Mouse (Mus musculus): ENCODE measurements around the gene Carmil1.
A peak's percentile ranks its signal among the peaks of the same experiment; 100 is the strongest.

Gene Carmil1

DNA sequence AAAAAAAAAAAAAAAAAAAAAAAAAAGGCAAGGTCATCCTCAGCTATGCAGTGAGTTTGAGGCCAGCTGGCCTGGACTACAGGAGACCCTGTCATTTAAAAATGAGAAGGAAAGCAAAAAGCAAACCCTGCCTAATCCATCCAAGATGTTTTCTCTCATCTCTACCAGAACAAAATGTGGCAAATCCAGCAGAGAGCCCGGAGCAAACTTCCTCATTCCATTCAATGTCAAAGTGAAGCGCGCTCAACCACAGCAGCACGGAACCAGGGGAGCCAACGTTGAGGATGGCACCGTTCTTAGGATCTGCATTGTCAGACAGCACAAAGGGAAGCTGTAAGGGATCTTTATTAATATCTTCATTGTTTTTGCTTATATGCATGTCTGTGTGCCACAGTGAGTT lies 22.8 kb downstream of the Carmil1 start:
- DNase-seq: peak; percentile 16

- DNase-seq: peak; percentile 63
Observed at GRCm38 (mm10) chr13:24253989-24254388, 26.6 kb downstream of the Carmil1 start.

DNA sequence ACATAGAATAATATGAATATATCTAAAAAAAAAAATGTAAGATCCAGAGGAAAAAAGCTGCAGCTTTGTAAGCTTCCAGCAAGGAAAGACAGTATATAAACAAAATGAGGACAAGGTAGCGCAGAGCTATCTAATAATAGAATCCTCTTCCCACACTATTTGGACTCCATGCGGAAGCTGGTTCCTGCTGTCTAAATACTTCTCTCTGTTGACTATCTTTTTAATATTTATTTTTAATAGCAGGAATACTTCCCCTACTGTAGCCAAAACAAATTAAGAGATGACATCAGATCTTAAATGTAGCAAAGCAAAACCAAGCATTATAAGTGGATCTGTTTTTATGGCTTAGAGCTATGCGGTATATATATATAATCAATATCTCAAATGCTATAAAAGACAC lies 27.0 kb downstream of the Carmil1 start:
- no peak for DNase-seq

DNA sequence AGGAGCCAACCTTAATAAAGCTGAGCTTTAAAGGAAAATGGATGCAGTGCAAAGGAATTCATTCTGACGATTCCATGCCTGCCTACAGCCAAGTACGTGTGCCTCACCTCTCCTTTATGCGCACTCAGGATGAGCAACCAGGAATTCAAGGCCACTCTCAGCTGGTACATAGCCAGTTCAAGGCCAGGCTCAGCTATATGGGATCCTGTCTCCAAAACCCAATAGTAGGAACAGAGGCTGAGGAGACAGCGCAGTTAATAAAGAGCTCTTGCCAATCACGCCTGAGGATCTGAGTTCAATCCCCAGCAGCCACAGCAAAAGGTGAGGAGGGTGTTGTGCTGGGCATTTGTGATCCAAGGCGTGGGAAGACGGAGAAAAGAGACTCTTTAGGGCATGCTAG lies 29.4 kb downstream of the Carmil1 start:
- DNase-seq: no peak

DNA sequence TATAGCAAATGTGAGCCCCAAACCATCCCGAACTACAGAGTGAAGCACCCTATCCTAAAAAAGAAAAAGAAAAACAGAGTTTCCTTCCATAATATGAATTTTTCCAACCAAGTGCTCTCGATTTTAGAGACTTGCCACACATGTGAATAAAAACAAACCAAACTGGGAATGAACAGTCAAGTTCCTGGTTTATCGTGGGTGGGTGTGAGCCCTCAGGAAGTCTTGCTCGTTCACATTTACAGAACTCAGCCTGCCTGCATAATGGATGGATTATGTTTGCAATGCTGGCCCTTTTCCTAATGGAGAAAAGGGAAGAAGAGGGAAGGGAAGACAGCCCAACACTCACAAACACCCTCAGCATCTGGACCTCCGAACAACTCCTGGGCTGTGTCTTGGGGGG lies 32.7 kb downstream of the Carmil1 start:
- DNase-seq: no peak

DNA sequence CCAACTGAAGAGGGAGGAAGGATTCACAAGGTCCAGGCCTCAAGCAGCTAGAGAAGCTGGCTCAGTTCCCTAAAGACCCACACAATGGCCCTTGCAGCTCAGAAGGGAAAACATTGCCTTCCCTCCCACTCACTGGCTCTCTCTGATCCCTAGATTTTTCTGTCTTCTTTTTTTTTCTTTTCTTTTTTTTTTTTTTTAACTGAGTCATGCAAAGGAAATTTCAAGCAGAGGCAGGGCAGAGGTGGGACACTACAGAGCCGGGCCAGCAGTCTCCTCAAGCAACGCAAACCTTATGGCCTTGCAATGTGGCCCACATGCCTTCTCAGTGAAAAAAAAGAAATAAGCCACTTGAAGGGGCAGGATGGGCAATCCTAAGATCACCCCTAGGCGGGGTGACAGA lies 33.2 kb downstream of the Carmil1 start:
- no peak for DNase-seq

DNA sequence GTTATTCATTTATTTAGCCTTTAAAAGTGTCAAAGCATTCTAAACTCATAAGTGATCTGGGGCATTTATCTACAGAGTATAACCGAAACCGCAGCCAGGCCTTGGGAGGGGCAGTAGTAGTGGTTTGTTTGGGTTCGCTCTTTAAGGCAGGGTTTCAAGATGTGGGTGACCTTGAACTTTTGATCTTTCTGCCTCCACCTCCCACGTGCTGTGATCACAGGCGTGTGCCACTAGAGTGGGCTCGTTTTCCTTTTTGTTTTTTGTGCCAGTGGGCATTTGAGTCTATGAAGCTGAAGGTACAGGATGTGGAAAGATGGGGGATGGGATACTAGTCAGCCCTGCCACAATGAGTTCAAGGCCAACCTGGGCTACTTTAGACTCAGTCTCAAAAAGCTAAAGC lies 34.3 kb downstream of the Carmil1 start:
- no peak for DNase-seq

DNA sequence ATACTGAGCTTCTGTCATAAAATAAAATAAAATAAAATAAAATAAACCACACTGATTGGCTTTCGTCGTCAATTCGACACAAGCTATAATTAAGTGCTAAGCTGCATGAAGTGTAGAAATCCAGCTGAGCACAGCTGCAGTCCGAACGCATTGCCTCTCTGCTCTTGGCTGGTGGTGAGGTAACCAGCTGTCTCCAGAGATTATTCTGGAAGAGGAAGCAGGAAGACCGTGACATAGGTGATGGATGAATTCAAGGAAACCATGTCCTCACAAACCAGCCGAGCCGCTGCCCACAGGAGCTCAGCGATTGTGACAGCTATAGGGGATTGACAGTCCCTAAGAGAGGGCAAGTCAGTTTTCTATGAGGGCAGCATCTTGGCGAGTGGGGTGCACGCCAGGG lies 36.0 kb downstream of the Carmil1 start:
- DNase-seq: no peak

DNA sequence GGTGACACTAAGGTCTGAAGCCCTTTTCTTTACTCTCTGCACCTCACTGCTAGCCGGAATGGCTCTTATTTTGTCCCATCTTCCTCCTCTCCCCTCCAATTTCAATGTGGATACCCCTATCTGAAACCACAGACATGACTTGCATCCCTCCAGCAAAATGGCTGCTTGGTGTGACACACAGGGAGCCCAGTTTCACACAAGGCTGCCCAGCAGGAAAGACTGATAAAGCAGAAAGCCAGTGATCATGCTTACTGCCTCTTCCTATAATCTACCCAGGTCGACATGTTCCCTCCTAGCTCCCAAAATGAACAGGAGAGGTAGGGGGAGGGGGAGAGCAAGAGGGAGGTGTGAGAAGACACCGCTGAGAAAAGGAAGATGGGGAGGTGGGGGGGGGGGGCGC lies 36.6 kb downstream of the Carmil1 start:
- no peak for DNase-seq

DNA sequence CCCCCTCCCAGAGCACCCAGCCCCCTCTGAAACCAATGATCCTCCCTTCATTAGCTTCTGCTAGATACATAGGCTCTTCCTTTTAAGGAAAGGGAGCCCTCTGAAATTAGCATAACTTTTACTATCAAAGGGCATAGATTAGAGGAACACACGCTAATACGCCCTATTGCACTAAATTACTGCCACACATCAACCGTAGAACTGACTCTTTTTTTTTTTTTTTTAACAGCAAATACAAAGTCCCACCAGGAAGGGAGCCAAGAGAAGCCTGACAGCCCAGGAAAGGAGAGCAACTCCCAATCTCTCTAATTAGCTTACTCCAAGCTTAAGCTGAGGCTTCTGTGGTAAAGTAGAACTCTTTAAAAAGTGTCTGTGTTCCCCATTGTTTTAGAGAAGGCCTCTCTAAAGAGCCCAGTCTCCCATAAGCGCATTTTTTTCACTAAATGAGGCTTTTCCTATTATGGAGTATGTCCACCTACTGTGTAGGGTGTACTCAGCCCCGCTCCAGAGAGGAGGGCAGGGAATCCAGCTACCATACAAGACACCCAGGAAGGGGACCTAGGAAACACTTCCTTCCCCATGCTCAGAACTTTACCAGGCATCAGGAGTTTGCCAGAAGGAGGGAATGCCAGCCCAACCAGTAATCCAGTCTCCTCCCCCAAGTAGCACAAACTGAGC lies 38.0 kb downstream of the Carmil1 start:
- DNase-seq: no peak

DNA sequence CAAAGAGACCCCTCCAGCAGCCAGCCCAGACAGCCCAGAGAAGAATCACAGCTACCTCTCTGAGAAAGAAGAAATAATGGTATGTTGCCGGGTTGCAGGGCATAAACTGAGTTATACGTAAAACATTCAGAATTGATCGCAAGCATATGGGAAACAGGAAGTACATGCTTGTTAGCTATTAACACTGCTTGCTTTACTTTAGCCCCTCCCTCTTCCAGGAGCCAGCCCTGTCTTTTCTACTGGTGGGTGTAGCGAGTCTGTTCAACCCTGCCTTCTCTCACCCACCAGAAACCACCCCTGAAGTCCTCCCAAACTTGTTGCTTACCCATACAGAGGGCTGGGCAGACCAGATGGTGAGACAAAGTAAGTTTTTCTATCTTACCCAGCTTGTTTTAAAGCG lies 39.4 kb downstream of the Carmil1 start:
- no peak for DNase-seq

- DNase-seq: no peak
Observed at GRCm38 (mm10) chr13:24240430-24240829, 40.2 kb downstream of the Carmil1 start.

- no peak for DNase-seq
Observed at GRCm38 (mm10) chr13:24238456-24239120, 42.0 kb downstream of the Carmil1 start.

DNA sequence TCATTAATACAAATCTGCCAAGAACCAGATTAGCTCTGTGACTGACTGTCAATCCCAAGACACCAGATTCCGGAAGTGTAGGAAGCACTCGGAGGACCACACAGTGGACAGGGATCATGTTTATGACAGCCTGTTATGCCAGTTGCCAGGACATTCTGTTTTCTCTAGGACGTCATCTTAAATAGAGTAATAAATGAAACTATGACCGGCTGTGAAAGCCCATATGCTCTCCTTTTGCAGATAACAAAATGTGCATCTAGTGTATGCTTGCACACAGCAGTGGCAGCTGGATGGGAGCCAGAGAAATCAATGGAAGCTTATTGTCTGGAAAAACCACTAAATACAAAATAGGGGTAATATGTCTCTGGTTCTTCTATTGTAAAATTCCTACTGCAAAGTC lies 43.9 kb downstream of the Carmil1 start:
- no peak for DNase-seq

DNA sequence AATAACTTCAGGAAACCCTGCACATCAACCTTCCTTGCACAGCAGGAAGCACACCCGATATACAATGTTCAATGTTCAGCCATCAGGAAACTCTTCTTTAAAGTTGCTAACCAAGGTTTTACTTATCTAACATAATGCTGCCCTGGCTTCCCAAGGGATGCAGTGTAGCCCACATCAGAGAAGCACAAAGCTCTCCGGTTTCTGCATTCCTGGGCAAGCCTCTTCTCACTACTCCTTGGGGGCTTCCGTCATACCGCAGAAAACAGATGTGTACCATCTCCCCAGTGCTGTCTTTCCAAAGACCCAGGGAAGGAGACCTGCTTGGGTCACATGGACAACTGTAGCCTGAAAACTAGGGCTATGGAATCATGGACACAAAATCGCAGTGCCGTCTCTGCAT lies 47.8 kb downstream of the Carmil1 start:
- no peak for DNase-seq

GRCm38 (mm10) chr13:24231746-24232483 lies 48.7 kb downstream of the Carmil1 start:
- no peak for DNase-seq

GRCm38 (mm10) chr13:24231146-24231545 lies 49.4 kb downstream of the Carmil1 start:
- no peak for DNase-seq

GRCm38 (mm10) chr13:24230541-24231095 lies 50.0 kb downstream of the Carmil1 start:
- DNase-seq: no peak

DNA sequence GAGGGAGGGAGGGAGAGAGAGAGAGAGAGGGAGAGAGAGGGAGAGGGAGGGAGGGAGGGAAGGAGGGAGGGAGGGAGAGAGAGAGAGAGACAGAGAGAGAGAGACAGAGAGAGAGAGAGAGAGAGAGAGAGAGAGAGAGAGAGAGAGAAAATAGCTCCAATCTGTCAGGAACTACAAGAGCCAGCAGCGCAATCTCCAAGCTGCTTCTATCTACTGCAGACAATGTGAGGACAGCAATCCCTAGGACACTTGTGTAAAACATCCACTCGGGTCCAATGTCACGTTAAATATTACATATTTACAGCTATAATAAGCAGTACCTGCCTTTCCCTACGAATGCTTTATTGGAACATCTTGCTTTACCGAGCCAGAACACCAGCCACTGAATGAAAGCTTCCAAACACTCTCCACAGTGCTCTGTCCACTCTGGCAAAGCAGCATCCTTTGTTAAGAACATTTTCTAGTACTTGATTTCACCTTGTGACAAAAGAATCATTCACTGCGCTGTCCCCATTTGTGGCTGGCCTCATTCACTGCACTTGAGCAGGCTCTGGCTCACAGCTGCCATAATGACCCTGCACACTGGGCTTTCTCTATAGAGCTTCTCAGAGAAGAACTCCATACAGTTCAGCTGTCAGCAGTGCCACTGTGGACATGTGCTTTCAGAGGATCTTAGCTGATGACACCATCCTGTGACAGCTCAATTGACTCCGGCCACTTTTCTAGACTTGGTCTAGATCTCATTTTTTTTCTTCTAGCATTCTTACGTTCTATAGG lies 57.0 kb downstream of the Carmil1 start:
- no peak for DNase-seq

- DNase-seq: no peak
Observed at GRCm38 (mm10) chr13:24220441-24220970, 60.1 kb downstream of the Carmil1 start.

GRCm38 (mm10) chr13:24211229-24211628 lies 69.4 kb downstream of the Carmil1 start:
- no peak for DNase-seq

- DNase-seq: no peak
Observed at GRCm38 (mm10) chr13:24206097-24206496, 74.5 kb downstream of the Carmil1 start.

GRCm38 (mm10) chr13:24202314-24202713 lies 78.3 kb downstream of the Carmil1 start:
- DNase-seq: no peak

All from embryo, embryonic 11 days (tissue).